Mouse (Mus musculus) heart, embryonic 13.5 days (tissue): ENCODE measurements at regions not wholly inside any gene's neighbourhood (a gene's known extent, or its start where the extent isn't known, plus 50 kb on each side); places are given as distances from the start of the nearest gene placed in this dataset.
A peak's percentile ranks its signal among the peaks of the same experiment; 100 is the strongest.

ENCODE experiments used
- ATAC-seq: fragments of 200-750 bp; cut with Nextera tagmentation; 2 replicates; pipeline ENCODE4 v1.8.0; 2017; ENCODE audit warnings: moderate TSS enrichment; ENCODE audit not compliant: insufficient number of reproducible peaks, low FRiP score, low TSS enrichment; ENCODE audit errors: extremely low read depth
- H3K27ac ChIP-seq: fragments of 300-500 bp; sonication (generic); replicated peaks from 2 replicates; pipeline ENCODE4 v1.5.1; 2015; ENCODE audit warnings: moderate library complexity, mild to moderate bottlenecking, inconsistent platforms
- H3K27me3 ChIP-seq: fragments of 300-500 bp; sonication (generic); replicated peaks from 2 replicates; pipeline ENCODE4 v1.6.1; 2015; ENCODE audit warnings: mild to moderate bottlenecking, inconsistent platforms
- H3K36me3 ChIP-seq: fragments of 300-500 bp; sonication (generic); 2 replicates; pipeline ENCODE4 v1.6.1; 2015; ENCODE audit warnings: mild to moderate bottlenecking, inconsistent platforms
- H3K4me1 ChIP-seq: fragments of 300-500 bp; sonication (generic); 2 replicates; pipeline ENCODE4 v1.6.1; 2015; ENCODE audit warnings: inconsistent platforms
- H3K4me2 ChIP-seq: fragments of 300-500 bp; sonication (generic); 2 replicates; pipeline ENCODE4 v1.6.1; 2015; ENCODE audit warnings: inconsistent platforms, mild to moderate bottlenecking, moderate library complexity
- H3K4me3 ChIP-seq: fragments of 300-500 bp; sonication (generic); 2 replicates; pipeline ENCODE4 v1.5.1; 2015; ENCODE audit warnings: moderate library complexity, mild to moderate bottlenecking, inconsistent platforms
- H3K9ac ChIP-seq: fragments of 300-500 bp; sonication (generic); 2 replicates; pipeline ENCODE4 v1.6.1; 2015; ENCODE audit warnings: inconsistent platforms, mild to moderate bottlenecking, moderate library complexity
- H3K9me3 ChIP-seq: fragments of 300-500 bp; sonication (generic); 2 replicates; pipeline ENCODE4 v1.6.1; 2016; ENCODE audit warnings: inconsistent platforms
- WGBS: fragments of 180-500 bp; shearing (Covaris S2); methylation state at CpG from one replicate; pipeline ENCODE4 v1.1.7; 2015; ENCODE audit warnings: mixed read lengths; 5-methylcytosine and 5-hydroxymethylcytosine counted together

GRCm38 (mm10) chr10:111578536-111578935, 72.5 kb downstream of the Phlda1 start:
- Histone ChIP-seq H3K4me1 (peaks cover 82% of the 10 kb centered on the region), H3K27me3 (no peaks in the 10 kb centered on the region)
- WGBS = 29% methylated on average over 5 of the region's 5 CpGs

DNA sequence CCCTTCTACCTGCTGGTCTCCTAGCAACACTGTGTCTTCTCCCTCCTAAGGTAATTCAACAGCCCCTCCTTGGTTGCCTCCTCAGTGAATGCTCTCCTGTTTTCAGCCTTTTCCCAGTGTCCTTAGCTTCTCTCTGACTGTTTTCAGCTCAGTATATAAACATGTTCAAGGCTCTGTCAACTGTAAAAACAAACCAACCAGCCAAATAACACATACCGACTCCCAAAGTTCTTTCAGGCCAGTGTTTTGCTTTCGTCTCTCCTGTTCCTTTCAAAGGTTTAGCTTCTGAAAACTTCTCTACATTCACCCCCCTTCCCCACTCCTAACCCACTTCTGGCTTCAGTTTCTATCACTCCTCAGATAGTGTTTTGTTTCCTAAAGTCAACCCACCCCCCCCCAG, 73.4 kb downstream of the Phlda1 start:
- H3K4me2 ChIP-seq = no peak overlapping the region
- no peak overlapping the region for H3K9ac ChIP-seq
- no peaks in the 10 kb centered on the region for H3K36me3 ChIP-seq
- H3K9me3 ChIP-seq = no peaks in the 10 kb centered on the region
- H3K27me3 ChIP-seq = no peaks in the 10 kb centered on the region
- no peak overlapping the region for H3K4me3 ChIP-seq
- WGBS = 35% methylated on average over 2 of the region's 2 CpGs
- H3K4me1 ChIP-seq = peaks cover 77% of the 10 kb centered on the region
- H3K27ac ChIP-seq = no peak overlapping the region
- ATAC-seq = no peak

More at GRCm38 (mm10) chr10:111578536-111578935, 72.5 kb downstream of the Phlda1 start:
- ATAC-seq = no peak
- Histone ChIP-seq H3K9ac (no peak overlapping the region), H3K36me3 (no peaks in the 10 kb centered on the region), H3K27ac (no peak overlapping the region), H3K9me3 (no peaks in the 10 kb centered on the region), H3K4me3 (no peak overlapping the region), H3K4me2 (no peak overlapping the region)

GRCm38 (mm10) chr10:111580401-111581100, 74.5 kb downstream of the Phlda1 start:
- Histone ChIP-seq H3K27me3 (no peaks in the 10 kb centered on the region), H3K9me3 (no peaks in the 10 kb centered on the region), H3K27ac (no peak overlapping the region), H3K4me2 (peak overlapping the region; percentile 6; the same call in 1 of the 2 replicates), H3K4me3 (no peak overlapping the region), H3K9ac (no peak overlapping the region), H3K36me3 (no peaks in the 10 kb centered on the region), H3K4me1 (peaks cover 67% of the 10 kb centered on the region)
- ATAC-seq = no peak
- WGBS = 24% methylated on average over 11 of the region's 11 CpGs

GRCm38 (mm10) chr10:111581847-111582246, 75.8 kb downstream of the Phlda1 start:
- Histone ChIP-seq H3K36me3 (no peaks in the 10 kb centered on the region), H3K9me3 (no peaks in the 10 kb centered on the region), H3K4me1 (peaks cover 54% of the 10 kb centered on the region), H3K27ac (peak overlapping the region; percentile 79; the same call in 1 of the 2 replicates), H3K9ac (no peak overlapping the region), H3K4me2 (no peak overlapping the region), H3K27me3 (no peaks in the 10 kb centered on the region), H3K4me3 (no peak overlapping the region)
- whole genome bisulfite sequencing = 85% methylated on average over 3 of the region's 3 CpGs
- ATAC-seq = no peak

DNA sequence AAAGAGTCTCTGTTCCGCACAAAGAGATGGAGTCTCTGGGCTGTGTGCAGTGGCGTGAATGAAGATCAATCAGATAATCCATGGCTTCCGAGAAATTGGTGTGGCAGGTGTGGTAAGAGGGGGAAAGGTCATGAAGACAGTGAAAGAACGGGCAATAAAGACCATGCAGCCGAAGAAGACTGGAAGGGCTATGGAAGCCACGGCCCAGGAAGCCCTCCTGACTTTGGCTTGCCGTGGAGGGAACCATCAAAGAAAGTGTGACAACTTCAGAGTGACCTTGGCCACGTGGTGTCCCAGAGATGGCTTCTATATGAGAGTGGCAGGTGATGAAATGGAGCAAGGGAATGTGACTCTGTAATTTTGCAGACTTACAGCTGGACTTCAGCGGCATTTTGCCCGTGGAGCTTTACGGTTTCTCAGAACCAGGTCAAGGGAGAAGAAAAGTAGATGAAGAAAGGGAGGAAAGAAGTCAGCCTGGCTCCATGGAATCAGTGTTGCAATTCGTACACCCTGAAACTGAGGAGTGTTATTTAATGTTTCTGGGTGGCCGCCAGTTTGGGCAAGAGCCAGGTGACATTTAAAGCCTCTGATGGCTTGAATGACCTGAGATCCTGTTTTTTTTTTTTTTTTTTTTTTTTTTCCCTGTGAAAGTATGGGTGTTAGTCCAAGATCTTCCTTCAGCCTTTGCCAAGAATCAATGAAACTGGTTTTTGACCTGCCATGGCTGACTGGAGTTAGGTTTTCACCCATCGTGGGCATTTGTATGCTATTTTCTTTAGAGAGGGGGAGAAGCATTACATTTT, 76.4 kb downstream of the Phlda1 start:
- Histone ChIP-seq H3K9ac (no peak overlapping the region), H3K9me3 (no peaks in the 10 kb centered on the region), H3K27ac (peak overlapping the region; percentile 79), H3K27me3 (no peaks in the 10 kb centered on the region), H3K36me3 (no peaks in the 10 kb centered on the region), H3K4me3 (peak overlapping the region; percentile 10; the same call in 1 of the 2 replicates), H3K4me2 (peak overlapping the region; percentile 46), H3K4me1 (peaks cover 50% of the 10 kb centered on the region)
- WGBS = 51% methylated on average over 14 of the region's 14 CpGs
- ATAC-seq = no peak

- Histone ChIP-seq H3K27me3 (no peaks in the 10 kb centered on the region), H3K9ac (0 out of 2 replicates have a peak overlapping the region, but pooled peaks have one; percentile 24), H3K4me2 (peak overlapping the region; percentile 46), H3K4me1 (peaks cover 55% of the 10 kb centered on the region), H3K4me3 (peak overlapping the region; percentile 10; the same call in 1 of the 2 replicates), H3K36me3 (no peaks in the 10 kb centered on the region), H3K27ac (peak overlapping the region; percentile 79), H3K9me3 (no peaks in the 10 kb centered on the region)
- WGBS = 47% methylated on average over 20 of the region's 20 CpGs
- ATAC-seq = no peak
Observed at GRCm38 (mm10) chr10:111583124-111583743, 77.1 kb downstream of the Phlda1 start.

- peak; percentile 65 for ATAC-seq
- Histone ChIP-seq H3K9me3 (no peaks in the 10 kb centered on the region), H3K4me3 (no peak overlapping the region), H3K27ac (peak overlapping the region; percentile 79), H3K4me1 (peaks cover 60% of the 10 kb centered on the region), H3K4me2 (peak overlapping the region; percentile 46; the same call in 1 of the 2 replicates), H3K36me3 (no peaks in the 10 kb centered on the region), H3K9ac (no peak overlapping the region), H3K27me3 (no peaks in the 10 kb centered on the region)
- 83% methylated on average over 5 of the region's 5 CpGs for WGBS
Observed at GRCm38 (mm10) chr10:111583744-111584152, 77.7 kb downstream of the Phlda1 start.

- Histone ChIP-seq H3K4me3 (no peak overlapping the region), H3K27me3 (no peaks in the 10 kb centered on the region), H3K27ac (no peak overlapping the region), H3K4me1 (peaks cover 20% of the 10 kb centered on the region), H3K9ac (no peak overlapping the region), H3K9me3 (no peaks in the 10 kb centered on the region), H3K4me2 (no peak overlapping the region), H3K36me3 (no peaks in the 10 kb centered on the region)
- WGBS = 24% methylated on average over 4 of the region's 4 CpGs
- ATAC-seq = 0 out of 2 replicates have a peak, but pooled peaks have one; percentile 64
Observed at GRCm38 (mm10) chr10:111587891-111588611, 82.0 kb downstream of the Phlda1 start.

DNA sequence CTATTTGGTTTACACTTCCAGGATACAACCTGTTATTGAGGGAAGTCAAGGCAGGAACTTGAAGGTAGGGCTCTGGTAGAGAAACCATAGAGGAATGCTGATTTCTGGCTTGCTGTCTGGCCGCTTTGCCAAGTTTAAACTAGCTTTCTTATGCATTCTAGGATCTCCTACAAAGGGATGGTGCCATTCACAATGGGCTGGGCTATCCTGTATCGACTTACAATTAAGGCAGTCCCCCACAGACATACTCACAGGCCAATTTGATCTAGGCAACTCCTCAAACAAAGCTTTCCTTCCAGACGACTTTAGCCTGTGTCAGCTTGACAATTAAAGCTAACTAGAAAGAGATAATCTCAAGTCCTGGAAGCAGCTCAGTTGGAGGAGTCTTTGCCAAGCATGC, 83.1 kb downstream of the Phlda1 start:
- H3K27me3 ChIP-seq = no peaks in the 10 kb centered on the region
- H3K9ac ChIP-seq = no peak overlapping the region
- H3K4me3 ChIP-seq = no peak overlapping the region
- H3K36me3 ChIP-seq = no peaks in the 10 kb centered on the region
- H3K4me2 ChIP-seq = no peak overlapping the region
- H3K9me3 ChIP-seq = no peaks in the 10 kb centered on the region
- no peak overlapping the region for H3K27ac ChIP-seq
- 69% methylated on average over 3 of the region's 3 CpGs for WGBS
- peaks cover 16% of the 10 kb centered on the region for H3K4me1 ChIP-seq
- ATAC-seq = no peak

GRCm38 (mm10) chr10:111592416-111593149, 86.5 kb downstream of the Phlda1 start:
- H3K4me1 ChIP-seq = peaks cover 39% of the 10 kb centered on the region
- H3K9ac ChIP-seq = no peak overlapping the region
- no peak overlapping the region for H3K4me3 ChIP-seq
- no peak for ATAC-seq
- H3K27me3 ChIP-seq = no peaks in the 10 kb centered on the region
- H3K27ac ChIP-seq = no peak overlapping the region
- WGBS = 79% methylated on average over 2 of the region's 2 CpGs
- no peak overlapping the region for H3K4me2 ChIP-seq
- no peaks in the 10 kb centered on the region for H3K9me3 ChIP-seq
- no peaks in the 10 kb centered on the region for H3K36me3 ChIP-seq
